Mouse (Mus musculus): ENCODE data around the gene Polr3g.

GRCm38 (mm10) chr13:81684258-81684657 lies 26.6 kb downstream of the Polr3g start:
- TF ChIP-seq CTCF (IDR thresholded peaks at IDR 0.05; ENCODE audit: borderline replicate concordance, insufficient read depth, low read depth, low read length) (no peak), POLR2A (IDR thresholded peaks at IDR 0.05; ENCODE audit: borderline replicate concordance, insufficient read depth, low read length) (no peak)

Measured in cerebellum, adult 2 months (tissue).